Mouse (Mus musculus): ENCODE measurements around the gene Tanc1. TPM values are rescaled to one million over a fixed set of nuclear protein-coding genes. Genes with fewer than 3 reads are reported as not detected.

Gene Tanc1
- polyA plus RNA-seq, 1 experiment: 1.00 TPM

DNA sequence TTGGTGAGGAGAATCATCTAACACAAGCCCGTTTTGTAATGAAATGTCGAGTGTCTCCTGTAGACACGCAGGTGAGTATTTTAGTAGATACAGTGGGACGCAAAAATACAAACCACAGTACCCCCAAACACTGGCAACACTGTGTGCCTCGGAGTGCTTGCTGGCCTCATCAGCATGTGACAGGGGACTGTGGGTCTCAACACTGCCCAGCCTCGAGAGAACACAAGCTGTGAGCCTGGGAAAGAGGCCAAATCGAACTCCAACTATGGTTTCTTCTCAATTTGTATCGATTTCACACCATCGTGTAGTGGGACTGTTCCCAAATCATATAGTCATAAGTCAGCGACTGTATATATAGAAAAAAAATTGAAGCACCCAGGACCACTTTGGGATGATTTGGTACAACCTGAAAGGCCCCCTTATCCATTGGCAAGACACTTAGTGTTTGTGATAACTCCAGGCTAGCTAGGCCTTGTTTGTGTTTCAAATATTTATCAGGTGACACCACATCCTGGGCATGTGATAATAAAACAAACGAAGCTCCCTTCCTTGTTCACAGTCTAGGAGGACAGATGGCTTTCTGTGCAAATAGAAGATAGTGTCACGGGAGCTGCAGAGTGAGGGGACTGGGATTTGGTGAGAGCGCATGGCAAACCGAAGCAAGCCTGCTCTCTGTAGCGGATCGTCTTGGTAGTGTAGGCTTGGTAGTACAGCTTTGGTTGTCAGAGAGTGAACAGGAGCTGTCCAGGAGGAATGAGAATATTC lies 53.1 kb downstream of the Tanc1 start:
- TF ChIP-seq GATA1 (IDR thresholded peaks at IDR 0.05; ENCODE audit: borderline replicate concordance, low read length) (no peak), FLI1 (IDR thresholded peaks at IDR 0.05; ENCODE audit: low read length) (no peak)
- no peaks in the 10 kb centered on the region for H3K36me3 ChIP-seq (replicated peaks; ENCODE audit: low read length)
- H3K4me3 ChIP-seq (replicated peaks): no peak overlapping the region
- H3K9me3 ChIP-seq: no peaks in the 10 kb centered on the region
- peaks cover 36% of the 10 kb centered on the region for H3K27me3 ChIP-seq (replicated peaks)
- H3K4me1 ChIP-seq: peaks cover 9% of the 10 kb centered on the region; the same call in 1 of the 2 replicates

DNA sequence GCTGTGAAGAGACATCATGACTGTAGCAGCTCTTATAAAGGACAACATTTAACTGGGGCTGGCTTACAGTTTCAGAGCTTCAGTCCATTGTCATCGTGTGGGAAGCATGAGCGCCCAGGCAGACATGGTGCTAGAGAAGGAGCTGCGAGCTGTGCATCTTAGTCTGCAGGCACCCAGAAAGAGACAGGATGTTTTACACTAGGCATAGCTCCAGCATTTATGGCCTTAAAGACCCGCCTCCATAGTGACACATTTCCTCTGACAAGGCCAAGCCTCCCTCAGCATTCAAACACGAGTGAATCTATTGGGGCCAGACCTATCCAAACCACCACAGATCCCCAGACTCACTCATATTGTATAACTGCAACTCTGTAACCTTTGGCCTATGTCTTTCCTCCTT lies 54.7 kb downstream of the Tanc1 start:
- Histone ChIP-seq H3K36me3 (replicated peaks; ENCODE audit: low read length) (no peaks in the 10 kb centered on the region), H3K4me1 (peaks cover 18% of the 10 kb centered on the region), H3K4me3 (replicated peaks) (no peak overlapping the region), H3K27me3 (replicated peaks) (peaks cover 35% of the 10 kb centered on the region), H3K9me3 (no peaks in the 10 kb centered on the region)
- TF ChIP-seq FLI1 (IDR thresholded peaks at IDR 0.05; ENCODE audit: low read length) (no peak), GATA1 (IDR thresholded peaks at IDR 0.05; ENCODE audit: borderline replicate concordance, low read length) (no peak)

DNA sequence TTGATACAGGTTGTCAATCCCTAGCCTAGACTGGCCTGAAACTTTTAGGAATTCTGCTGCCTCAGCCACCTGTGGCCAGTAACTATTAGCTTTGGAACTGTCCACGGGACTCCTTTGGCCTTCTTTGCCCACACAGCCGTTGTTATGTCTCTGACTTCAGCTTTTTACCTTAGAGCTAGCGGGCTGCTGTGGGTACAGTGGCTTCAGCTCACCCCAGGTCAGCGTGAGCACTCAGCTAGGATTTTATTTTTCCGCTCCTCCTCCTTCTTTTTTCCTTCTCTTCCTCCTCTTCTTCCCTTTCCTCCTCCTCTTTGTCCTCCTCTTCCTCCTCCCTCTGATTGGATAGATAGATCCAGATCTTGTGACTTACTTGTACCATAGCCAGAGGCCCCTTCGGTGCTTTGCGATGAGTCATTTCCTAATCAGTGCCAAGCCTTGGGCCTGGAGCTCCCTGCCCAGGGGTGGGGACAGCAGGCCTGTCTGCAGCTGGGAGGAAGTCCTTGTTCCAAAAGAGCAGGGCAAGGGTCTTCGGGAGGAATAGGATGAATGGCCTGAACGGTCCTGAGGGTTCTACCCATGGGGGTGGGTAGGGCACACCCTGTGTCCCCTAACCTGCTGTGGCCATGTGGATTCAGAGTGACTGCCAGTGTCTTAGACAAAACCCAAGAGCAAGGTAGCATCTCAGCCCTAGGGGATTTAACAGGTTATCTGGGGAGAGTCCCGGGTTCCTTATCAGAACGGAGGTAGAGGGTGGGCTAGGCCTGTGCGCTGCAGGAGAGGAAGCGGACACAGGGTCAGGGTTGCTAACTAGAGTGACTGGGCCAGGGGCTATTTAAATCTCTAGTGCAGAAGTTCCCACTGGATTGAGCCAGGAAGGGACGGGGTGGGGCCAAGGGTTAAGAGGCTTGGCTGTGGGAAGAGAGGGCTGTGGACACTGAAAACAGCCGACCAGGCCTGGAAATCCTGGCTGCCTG lies 58.5 kb downstream of the Tanc1 start:
- peaks cover 20% of the 10 kb centered on the region for H3K4me1 ChIP-seq
- peaks cover 48% of the 10 kb centered on the region for H3K27me3 ChIP-seq (replicated peaks)
- H3K36me3 ChIP-seq (replicated peaks; ENCODE audit: low read length): no peaks in the 10 kb centered on the region
- H3K4me3 ChIP-seq (replicated peaks): no peak overlapping the region
- TF ChIP-seq FLI1 (IDR thresholded peaks at IDR 0.05; ENCODE audit: low read length) (no peak), GATA1 (IDR thresholded peaks at IDR 0.05; ENCODE audit: borderline replicate concordance, low read length) (no peak)
- H3K9me3 ChIP-seq: no peaks in the 10 kb centered on the region

DNA sequence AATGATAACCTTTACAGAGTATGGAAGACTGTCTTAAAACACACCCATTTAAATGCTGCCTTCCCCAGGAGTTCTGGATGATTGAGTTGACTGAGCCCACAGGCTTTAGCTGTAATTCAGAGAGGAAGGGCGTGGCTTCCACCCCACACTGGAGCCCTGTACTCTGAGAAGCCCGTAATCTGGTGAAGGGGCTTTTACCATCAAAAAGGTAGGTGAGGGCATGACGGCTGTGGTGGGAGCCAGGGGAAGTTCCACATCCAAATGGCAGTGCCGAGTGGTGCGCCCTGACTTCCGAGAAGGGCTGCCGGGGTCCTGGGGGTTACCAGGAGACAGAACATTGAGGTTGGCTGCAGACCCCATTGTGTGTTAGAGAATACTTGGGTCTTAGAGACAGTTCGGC lies 59.8 kb downstream of the Tanc1 start:
- TF ChIP-seq FLI1 (IDR thresholded peaks at IDR 0.05; ENCODE audit: low read length) (no peak), GATA1 (IDR thresholded peaks at IDR 0.05; ENCODE audit: borderline replicate concordance, low read length) (no peak)
- peaks cover 51% of the 10 kb centered on the region for H3K27me3 ChIP-seq (replicated peaks)
- H3K36me3 ChIP-seq (replicated peaks; ENCODE audit: low read length): no peaks in the 10 kb centered on the region
- peaks cover 26% of the 10 kb centered on the region for H3K4me1 ChIP-seq
- H3K9me3 ChIP-seq: no peaks in the 10 kb centered on the region
- no peak overlapping the region for H3K4me3 ChIP-seq (replicated peaks)

DNA sequence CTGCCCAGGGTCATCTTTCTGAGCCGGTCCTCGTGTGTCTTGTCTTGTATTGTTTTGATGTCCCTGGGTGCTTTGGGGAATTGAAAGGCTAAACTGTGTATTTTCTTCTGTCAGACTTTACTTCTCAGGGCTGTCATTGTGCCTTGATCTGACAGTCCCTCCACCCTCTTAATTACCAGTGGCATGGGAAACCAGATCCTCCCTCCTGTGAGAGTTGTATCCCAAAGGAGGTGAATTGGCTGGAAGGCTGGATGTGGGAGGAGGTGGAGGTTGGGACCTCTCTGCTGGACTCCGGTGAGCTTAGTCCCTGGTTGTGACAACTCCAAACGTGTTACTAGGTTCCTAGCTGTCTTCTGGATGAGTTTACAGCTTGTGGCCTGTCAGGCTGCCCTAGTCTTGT lies 60.2 kb downstream of the Tanc1 start:
- Histone ChIP-seq H3K4me1 (peaks cover 28% of the 10 kb centered on the region), H3K27me3 (replicated peaks) (peaks cover 51% of the 10 kb centered on the region), H3K4me3 (replicated peaks) (no peak overlapping the region), H3K9me3 (no peaks in the 10 kb centered on the region), H3K36me3 (replicated peaks; ENCODE audit: low read length) (no peaks in the 10 kb centered on the region)
- TF ChIP-seq FLI1 (IDR thresholded peaks at IDR 0.05; ENCODE audit: low read length) (no peak), GATA1 (IDR thresholded peaks at IDR 0.05; ENCODE audit: borderline replicate concordance, low read length) (no peak)

DNA sequence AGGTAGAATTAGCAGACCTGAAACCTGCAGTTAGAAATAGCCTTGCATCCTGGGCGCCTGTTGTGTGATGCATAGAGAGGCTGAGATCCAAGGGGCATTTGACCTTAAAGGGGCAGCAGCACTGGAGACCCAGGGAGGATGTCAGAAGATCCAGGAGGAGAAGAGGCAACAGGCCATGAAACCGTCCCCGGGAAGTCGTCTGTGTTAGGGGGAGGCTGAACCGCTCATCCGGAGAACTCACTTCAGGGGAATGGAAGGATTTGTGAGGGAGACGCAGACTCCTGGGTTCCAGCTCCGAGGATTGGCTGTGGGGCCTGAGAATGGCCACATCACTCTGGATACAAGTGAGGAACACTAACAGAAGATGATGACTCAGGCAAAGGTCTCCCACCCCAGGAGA lies 60.8 kb downstream of the Tanc1 start:
- H3K9me3 ChIP-seq: no peaks in the 10 kb centered on the region
- no peaks in the 10 kb centered on the region for H3K36me3 ChIP-seq (replicated peaks; ENCODE audit: low read length)
- no peak overlapping the region for H3K4me3 ChIP-seq (replicated peaks)
- H3K4me1 ChIP-seq: peaks cover 28% of the 10 kb centered on the region
- TF ChIP-seq GATA1 (IDR thresholded peaks at IDR 0.05; ENCODE audit: borderline replicate concordance, low read length) (no peak), FLI1 (IDR thresholded peaks at IDR 0.05; ENCODE audit: low read length) (no peak)
- H3K27me3 ChIP-seq (replicated peaks): peaks cover 48% of the 10 kb centered on the region

DNA sequence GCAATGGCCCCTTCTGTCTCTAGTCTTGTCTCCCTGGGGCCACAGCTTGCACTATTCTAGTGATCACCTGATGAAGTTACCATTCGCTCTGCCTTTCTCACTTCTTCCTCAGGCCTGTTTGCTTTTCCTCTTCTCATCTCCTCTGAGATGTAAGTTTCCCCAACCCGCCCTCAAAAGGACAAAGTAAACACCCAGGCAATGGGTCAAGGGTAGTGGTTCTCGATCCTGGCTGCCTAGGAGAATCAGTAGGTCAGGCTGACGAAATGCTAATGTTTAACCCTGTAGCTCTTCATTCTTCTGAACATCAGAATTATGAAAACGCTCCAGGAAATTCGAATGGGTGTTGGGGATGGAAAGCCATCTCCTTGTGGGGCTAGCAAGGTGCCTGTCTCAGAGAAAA lies 61.5 kb downstream of the Tanc1 start:
- TF ChIP-seq FLI1 (IDR thresholded peaks at IDR 0.05; ENCODE audit: low read length): no peak
- TF ChIP-seq GATA1 (IDR thresholded peaks at IDR 0.05; ENCODE audit: borderline replicate concordance, low read length): no peak
- H3K9me3 ChIP-seq: no peaks in the 10 kb centered on the region
- no peak overlapping the region for H3K4me3 ChIP-seq (replicated peaks)
- H3K27me3 ChIP-seq (replicated peaks): peaks cover 43% of the 10 kb centered on the region
- no peaks in the 10 kb centered on the region for H3K36me3 ChIP-seq (replicated peaks; ENCODE audit: low read length)
- H3K4me1 ChIP-seq: peaks cover 28% of the 10 kb centered on the region

DNA sequence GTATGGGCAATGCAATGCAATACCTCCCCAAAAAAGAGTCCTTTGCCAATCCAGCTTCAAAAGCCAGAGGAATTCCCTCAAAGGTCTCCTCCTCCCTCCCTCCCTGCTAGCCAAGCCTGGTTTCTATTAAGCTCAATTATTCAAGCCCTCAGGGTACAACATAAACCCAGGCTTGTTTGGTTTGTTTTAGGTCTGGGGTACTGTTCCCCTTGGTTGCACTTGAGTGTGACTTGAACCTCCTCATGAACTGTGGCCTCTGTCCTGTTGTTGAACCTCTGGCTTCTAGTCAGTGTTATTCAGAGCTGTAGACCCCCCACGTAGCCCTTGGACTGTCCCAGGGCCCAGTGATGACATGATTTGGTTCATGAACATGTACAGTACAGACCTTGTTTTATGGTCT lies 62.0 kb downstream of the Tanc1 start:
- Histone ChIP-seq H3K36me3 (replicated peaks; ENCODE audit: low read length) (no peaks in the 10 kb centered on the region), H3K4me1 (peaks cover 28% of the 10 kb centered on the region), H3K9me3 (no peaks in the 10 kb centered on the region), H3K27me3 (replicated peaks) (peaks cover 44% of the 10 kb centered on the region), H3K4me3 (replicated peaks) (no peak overlapping the region)
- no peak for TF ChIP-seq FLI1 (IDR thresholded peaks at IDR 0.05; ENCODE audit: low read length)
- no peak for TF ChIP-seq GATA1 (IDR thresholded peaks at IDR 0.05; ENCODE audit: borderline replicate concordance, low read length)

DNA sequence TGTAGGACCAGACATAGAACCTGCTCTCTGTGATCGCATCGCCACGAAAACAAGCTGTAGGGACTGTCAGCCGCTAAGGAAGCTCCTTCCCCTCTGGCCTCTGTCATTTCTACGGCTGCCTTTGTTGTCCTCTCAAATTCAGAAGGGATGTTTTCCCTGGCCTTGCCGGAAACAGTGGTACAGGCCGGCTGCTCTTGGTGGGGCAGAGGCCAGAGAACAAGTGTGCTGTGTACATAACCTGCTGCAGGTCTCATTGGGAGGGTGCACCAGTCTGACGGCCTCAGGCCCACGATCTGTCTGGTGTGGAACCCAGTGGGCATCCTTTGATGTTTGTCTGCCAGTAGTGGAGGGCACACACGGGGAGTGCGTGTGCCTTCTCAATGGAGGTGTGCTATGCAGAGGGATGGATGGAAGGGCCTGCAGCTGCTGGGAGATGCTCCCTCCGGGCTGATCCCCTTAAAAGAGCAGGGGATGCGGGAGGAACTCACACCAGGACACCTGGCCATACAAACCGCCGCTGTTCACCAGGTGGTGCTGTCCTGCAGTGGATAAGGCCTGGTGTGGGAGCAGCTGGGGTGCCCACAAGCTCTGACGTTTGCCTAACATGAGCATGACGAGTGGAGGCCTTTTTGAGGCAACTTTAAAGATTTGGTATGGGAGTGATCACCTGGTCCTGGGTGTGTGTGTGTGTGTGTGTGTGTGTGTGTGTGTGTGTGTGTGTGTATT lies 63.6 kb downstream of the Tanc1 start:
- Histone ChIP-seq H3K27me3 (replicated peaks) (peaks cover 49% of the 10 kb centered on the region), H3K4me3 (replicated peaks) (no peak overlapping the region), H3K9me3 (no peaks in the 10 kb centered on the region), H3K4me1 (peaks cover 24% of the 10 kb centered on the region), H3K36me3 (replicated peaks; ENCODE audit: low read length) (no peaks in the 10 kb centered on the region)
- TF ChIP-seq FLI1 (IDR thresholded peaks at IDR 0.05; ENCODE audit: low read length) (no peak), GATA1 (IDR thresholded peaks at IDR 0.05; ENCODE audit: borderline replicate concordance, low read length) (no peak)
